Mouse (Mus musculus) T-helper 2 cell (primary cell): ENCODE data around the gene Dnmt3a.
"Not testable (repeated sequence)": the region's sequence is repeated elsewhere in the genome, so short reads cannot be mapped to it uniquely, and the experiment has no call there.

Source experiments
- in situ Hi-C: fragments of 300-600 bp; cut with MboI, MseI; formaldehyde crosslinking; loops from one replicate; pipeline ENCODE4 v1.15.1; 2025; ENCODE audit warnings: high pct_unique_total_duplicates

The Dnmt3a gene

DNA sequence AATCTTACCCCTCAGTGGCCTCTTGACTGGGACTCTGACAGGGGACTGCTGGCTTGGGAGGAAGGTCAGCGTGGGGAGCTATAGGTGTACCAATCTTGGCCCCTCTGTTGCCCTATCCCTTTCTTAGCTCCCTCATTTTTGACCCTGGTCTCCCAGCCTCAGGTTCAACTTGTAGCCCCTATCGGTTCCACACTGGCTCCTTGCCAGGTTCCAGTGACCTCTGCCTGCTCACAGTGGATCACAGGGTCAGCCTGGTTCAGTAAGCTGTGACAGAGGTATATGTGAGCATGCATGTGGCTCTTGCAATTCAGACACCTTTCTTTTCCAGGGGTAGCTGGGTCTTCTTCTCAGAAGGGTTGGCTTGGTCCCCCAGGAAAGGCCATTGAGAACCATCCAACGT is 110.0 kb downstream of the Dnmt3a start:
- in situ Hi-C loops = no loop called here

DNA sequence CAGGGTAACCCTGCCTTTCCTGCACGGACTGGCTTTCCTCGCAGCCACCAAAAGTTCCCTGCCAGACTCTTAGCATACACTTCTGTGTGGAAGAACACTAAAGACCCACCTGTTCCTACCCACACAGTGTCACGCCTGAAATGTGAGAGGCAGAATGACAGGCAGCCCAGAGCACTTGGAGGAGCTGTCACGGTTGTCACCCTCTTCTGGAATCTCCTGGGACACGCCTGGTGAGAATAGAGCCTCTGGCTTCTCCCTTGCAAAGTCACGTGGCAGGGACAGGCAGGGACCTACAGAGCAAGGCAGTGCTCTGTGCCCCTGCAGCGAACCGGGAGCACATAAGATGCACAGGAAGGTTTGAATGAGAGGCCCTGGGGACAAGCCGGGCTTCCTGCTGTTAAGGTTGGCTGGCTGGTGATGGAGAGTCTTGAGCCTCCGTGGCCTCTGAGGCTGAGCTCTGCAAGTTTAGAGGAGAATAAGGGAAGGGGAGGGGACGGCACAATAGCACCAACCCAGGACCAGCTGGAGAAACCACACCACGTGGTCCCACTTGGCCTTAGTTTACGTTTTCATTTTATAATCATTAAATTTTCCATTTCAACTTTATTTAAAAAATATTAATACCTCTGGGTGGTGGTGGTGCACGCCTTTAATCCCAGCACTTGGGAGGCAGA is 112.0 kb downstream of the Dnmt3a start:
- in situ Hi-C loops = no loop called here

GRCm38 (mm10) chr12:3918577-3918976 is 112.8 kb downstream of the Dnmt3a start:
- in situ Hi-C loops = no loop called here

DNA sequence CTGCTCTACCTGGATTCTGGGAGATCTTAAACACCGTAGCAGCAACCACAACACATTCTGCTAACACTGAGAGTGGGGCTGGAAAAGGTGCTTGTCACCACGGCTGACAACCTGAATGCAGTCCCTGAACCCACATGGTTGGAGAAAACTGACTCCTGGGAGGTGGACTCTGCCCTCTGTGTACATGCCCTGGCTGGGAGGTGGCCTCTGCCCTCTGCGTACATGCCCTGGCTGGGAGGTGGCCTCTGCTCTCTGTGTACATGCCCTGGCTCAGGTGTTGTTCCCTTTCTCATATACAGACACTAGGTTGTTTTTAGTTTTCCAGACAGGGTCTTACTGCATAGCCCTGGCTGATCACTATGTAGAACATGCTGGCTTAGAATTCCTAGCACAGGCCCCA is 113.6 kb downstream of the Dnmt3a start:
- in situ Hi-C loops = no loop called here

GRCm38 (mm10) chr12:3926127-3926526 is 120.3 kb downstream of the Dnmt3a start:
- in situ Hi-C loops = loop anchor here (5.0 kb wide), 1 partner anchor 151 kb away; no protein-coding TSS in a partner anchor

DNA sequence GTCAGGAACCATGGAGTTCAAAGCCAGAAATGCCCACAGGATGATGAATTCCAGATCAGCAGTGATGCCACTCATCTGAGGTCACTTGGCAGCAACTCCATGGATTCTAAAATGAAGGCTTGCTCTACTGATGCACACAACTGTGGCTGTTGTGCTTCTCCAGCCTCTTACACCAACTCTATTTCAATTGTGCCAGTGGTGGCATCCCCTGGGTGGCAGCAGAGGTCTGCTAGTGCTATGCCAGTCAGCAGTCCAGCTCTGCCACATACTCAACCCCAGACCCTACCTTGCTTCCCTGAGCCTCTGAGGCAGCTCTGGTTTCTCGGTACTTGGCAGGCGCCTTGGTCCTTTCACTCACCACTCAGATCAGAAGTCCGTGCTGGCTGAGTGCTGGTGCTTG is 123.0 kb downstream of the Dnmt3a start:
- in situ Hi-C loops = loop anchor here (5.0 kb wide), 1 partner anchor 148 kb away; no protein-coding TSS in a partner anchor

DNA sequence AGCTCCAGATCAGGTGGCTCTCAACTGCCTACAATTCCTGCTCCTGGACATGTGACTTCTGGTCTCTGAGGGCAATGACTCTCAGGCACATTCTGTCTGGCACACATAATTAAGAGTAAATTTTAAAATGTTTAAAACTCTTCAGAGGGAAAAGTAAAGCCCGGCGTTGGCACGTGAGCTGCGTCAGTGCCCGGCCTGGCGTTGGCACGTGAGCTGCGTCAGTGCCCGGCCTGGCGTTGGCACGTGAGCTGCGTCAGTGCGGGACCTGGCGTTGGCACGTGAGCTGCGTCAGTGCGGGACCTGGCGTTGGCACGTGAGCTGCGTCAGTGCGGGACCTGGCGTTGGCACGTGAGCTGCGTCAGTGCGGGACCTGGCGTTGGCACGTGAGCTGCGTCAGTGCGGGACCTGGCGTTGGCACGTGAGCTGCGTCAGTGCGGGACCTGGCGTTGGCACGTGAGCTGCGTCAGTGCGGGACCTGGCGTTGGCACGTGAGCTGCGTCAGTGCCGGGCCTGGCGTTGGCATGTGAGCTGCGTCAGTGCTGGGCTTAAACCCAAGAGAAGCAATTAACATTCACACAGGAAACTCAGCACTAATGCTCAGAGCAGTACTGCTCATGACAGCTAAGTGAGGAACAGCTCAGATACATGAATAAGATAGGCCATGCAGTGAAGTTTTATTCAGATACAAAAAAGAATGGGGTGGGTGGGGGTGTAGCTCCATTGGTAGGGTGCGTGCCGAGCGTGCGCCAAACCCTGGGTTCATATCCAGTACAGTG is 124.5 kb downstream of the Dnmt3a start:
- in situ Hi-C loops = not testable (repeated sequence)

DNA sequence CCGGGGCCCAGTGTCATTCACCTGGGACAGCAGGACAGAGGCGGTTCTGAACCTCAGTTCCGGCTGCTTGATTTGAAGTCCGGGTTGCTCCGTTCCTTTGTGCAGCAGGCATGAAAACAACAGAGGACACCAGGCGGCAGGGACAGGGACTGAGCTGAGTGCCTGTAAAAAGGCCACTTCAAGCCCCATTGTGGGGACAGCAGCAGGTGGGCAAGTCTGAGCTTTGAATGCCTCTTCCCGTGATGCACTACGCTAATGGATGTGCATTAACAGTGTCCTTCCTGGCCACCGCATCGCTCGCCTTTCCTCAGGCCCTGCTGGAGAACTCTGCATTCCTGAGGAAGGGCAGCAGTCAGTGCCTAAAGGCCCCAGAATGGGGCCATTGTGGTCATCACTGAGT is 136.2 kb downstream of the Dnmt3a start:
- in situ Hi-C loops = no loop called here

DNA sequence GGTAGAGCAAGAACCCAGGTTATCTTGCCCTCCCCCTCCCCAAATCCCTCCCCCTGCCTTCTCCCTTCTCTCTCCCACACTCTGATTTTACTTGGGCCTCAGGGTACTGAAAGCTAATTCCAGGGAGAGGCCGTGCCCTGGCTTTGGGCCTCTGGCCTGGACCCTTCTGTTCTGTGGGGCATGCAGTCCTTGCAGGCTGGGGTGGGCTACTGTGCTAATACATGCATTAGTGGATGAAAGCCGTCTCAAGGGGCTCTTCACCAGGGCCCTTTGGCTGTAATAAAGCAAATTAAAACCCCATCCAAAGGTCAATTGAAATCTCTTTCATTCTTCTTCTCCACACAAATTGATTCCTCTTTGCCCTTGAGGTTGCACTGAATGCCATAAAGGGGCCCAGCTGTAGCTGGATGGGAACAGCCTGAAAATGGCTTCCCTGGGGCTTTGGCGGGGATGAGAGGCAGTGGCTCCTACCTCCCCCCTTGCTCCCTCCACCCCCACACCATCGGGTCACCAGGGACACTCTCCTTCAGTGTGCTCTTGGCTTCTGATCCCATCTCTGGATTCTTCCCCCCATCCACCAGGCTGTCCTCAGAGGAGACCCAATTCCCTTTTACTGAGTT is 138.8 kb downstream of the Dnmt3a start:
- in situ Hi-C loops = no loop called here

DNA sequence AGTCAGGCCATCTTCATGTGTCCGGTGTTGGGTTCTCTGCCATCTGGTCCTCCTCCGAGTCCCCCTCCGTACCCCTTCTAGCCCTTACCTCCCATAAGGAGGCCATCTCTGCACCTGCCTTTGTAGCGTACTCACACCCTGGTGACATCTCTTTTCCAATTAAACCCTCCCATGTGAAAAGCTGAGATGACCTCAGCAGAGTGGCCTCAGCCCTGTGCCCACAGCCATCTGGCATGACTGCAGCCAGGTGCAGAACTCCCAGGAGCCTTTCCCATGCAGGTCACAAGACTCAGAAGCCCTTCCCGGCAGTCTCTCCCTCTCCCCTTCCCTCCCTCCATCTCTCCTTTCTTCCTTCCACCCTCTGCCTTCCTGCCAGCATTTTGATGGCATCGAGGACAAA is 141.7 kb downstream of the Dnmt3a start:
- in situ Hi-C loops = no loop called here

DNA sequence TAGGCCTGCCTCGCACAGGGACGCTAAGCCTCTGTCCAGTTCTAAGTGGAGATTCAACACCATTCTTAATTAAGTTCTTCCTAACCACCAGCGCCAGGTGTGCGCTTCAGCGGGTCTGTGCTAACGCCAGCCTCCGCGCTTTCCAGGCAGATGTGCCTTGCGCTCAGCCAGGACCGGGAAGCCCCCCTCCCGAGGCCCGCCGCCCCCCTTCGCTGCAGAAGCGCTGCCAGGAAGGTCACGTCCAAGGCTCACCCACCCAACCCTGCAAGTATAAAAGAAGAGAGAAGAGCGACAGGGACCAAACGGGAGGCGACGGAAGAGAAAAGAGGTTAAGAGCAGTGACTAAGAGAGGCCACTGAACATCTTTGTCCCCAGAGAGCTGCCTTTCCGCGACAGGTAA is 148.8 kb downstream of the Dnmt3a start, which contains the start of gene Pomc:
TSS of gene Pomc (plus strand) at position 301 of the 400 bp plus-strand sequence.
- in situ Hi-C loops = no loop called here

DNA sequence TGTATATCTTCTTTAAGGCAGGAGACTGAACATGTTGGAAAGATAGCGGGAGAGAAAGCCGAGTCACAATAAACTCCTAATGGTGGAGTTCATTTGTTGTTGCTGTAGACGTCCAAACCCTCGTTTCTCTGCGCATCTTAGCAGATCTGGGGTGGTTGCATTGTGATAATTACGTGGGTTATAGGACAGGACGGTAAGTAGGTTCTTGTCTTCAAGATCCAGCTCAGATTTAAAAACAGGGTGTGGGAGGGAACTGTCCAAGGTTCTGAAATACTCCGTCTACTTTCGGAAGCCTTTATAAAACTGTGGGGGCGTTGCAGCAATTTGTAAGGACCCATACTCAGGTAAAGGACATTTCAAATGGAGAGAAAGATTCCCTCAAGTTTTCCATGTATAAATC is 149.6 kb downstream of the Dnmt3a start:
- in situ Hi-C loops = no loop called here

- in situ Hi-C loops = no loop called here
Measured at GRCm38 (mm10) chr12:3956351-3956750, 150.5 kb downstream of the Dnmt3a start.

DNA sequence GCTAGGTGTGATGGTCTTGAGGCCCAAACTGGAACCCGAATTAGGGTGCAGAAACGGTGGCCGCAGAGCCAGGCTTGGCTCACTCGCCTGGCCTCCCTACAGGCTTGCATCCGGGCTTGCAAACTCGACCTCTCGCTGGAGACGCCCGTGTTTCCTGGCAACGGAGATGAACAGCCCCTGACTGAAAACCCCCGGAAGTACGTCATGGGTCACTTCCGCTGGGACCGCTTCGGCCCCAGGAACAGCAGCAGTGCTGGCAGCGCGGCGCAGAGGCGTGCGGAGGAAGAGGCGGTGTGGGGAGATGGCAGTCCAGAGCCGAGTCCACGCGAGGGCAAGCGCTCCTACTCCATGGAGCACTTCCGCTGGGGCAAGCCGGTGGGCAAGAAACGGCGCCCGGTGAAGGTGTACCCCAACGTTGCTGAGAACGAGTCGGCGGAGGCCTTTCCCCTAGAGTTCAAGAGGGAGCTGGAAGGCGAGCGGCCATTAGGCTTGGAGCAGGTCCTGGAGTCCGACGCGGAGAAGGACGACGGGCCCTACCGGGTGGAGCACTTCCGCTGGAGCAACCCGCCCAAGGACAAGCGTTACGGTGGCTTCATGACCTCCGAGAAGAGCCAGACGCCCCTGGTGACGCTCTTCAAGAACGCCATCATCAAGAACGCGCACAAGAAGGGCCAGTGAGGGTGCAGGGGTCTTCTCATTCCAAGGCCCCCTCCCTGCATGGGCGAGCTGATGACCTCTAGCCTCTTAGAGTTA is 154.2 kb downstream of the Dnmt3a start:
- in situ Hi-C loops = no loop called here

GRCm38 (mm10) chr12:3960553-3960952 is 154.7 kb downstream of the Dnmt3a start:
- in situ Hi-C loops = no loop called here
